Mouse (Mus musculus): ENCODE results near the gene Uqcc3. TPM values are rescaled to one million over a fixed set of nuclear protein-coding genes. Genes with fewer than 3 reads are reported as not detected.

The Uqcc3 gene
- total and polyA plus RNA-seq, 3 experiments, result 24.8 to 112 (median 41.1) TPM

DNA sequence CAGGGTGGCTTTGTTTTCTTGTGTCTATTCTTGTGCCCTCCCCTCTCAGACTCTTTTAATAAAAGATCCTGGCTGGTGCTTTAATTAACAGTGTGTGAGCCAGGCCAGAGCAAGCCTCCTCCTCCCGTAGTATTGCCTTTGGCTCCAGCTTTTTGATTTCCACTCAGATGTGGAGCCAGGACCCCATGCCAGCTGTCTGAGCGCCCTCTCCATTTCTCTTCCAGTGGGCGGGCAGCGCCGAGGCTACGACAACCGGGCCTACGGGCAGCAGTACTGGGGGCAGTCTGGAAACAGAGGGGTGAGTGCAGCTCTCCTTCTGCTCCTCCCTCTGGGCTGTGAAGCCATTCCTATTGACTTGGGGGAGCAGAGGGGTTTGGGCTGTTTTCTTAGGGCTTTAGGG, 50.1 kb downstream of the Uqcc3 start:
- H3K4me3 ChIP-seq (ENCODE audit: low read depth, low read length), result no peak overlapping the region
- TF ChIP-seq CTCF (IDR thresholded peaks at IDR 0.05; ENCODE audit: low read depth, low read length), result no peak
- TF ChIP-seq GATA1 (IDR thresholded peaks at IDR 0.05; ENCODE audit: borderline replicate concordance, low read length), result no peak
- peaks cover 17% of the 10 kb centered on the region for H3K4me1 ChIP-seq (ENCODE audit: insufficient read depth, low read depth, low read length)
- peaks cover 99% of the 10 kb centered on the region for H3K36me3 ChIP-seq (replicated peaks)
- DNase-seq (ENCODE audit: low spot score) (no peak), ATAC-seq (ENCODE audit: extremely low read depth, insufficient number of reproducible peaks, low FRiP score, poor library complexity, severe bottlenecking) (no peak)
- H3K9me3 ChIP-seq (replicated peaks), result no peaks in the 10 kb centered on the region
- no peaks in the 10 kb centered on the region for H3K27me3 ChIP-seq (ENCODE audit: insufficient read depth, low read length)

Other genes with a start within 250 kb of the Uqcc3 start
Only the 20 nearest of the 32 such genes appear.
- gene Polr2g, start 82.3 kb downstream of the Uqcc3 start, total RNA-seq (2014; fragmentation: Nextera tagmentation), result 112 and 137 TPM in 2 replicates
- gene Polr2g, start 82.3 kb downstream of the Uqcc3 start, total RNA-seq (2017), result 104 and 122 TPM in 2 replicates
- gene Polr2g, start 82.3 kb downstream of the Uqcc3 start, polyA plus RNA-seq (2012), result 6.8 and 9.8 TPM in 2 replicates
- 0.73 and 1.7 TPM in 2 replicates for gene Zbtb3, start 78.4 kb downstream of the Uqcc3 start, total RNA-seq (2014; fragmentation: Nextera tagmentation)
- gene Zbtb3, start 78.4 kb downstream of the Uqcc3 start, total RNA-seq (2017), result 2.7 and 3.2 TPM in 2 replicates
- gene Zbtb3, start 78.4 kb downstream of the Uqcc3 start, polyA plus RNA-seq (2012), result 1.7 and 1.8 TPM in 2 replicates
- 61.6 and 73.9 TPM in 2 replicates for gene Ttc9c, start 61.6 kb downstream of the Uqcc3 start, total RNA-seq (2014; fragmentation: Nextera tagmentation)
- 74.7 and 76.1 TPM in 2 replicates for gene Ttc9c, start 61.6 kb downstream of the Uqcc3 start, total RNA-seq (2017)
- 4.7 and 6.9 TPM in 2 replicates for gene Ttc9c, start 61.6 kb downstream of the Uqcc3 start, polyA plus RNA-seq (2012)
- gene Hnrnpul2, start 60.9 kb downstream of the Uqcc3 start, total RNA-seq (2014; fragmentation: Nextera tagmentation), result 75.0 and 82.1 TPM in 2 replicates
- gene Hnrnpul2, start 60.9 kb downstream of the Uqcc3 start, total RNA-seq (2017), result 33.7 and 45.9 TPM in 2 replicates
- 114 and 136 TPM in 2 replicates for gene Hnrnpul2, start 60.9 kb downstream of the Uqcc3 start, polyA plus RNA-seq (2012)
- not detected in 2 replicates for gene AC129217.1, start 51.1 kb downstream of the Uqcc3 start, total RNA-seq (2014; fragmentation: Nextera tagmentation)
- 3.4 and 3.7 TPM in 2 replicates for gene AC129217.1, start 51.1 kb downstream of the Uqcc3 start, total RNA-seq (2017)
- 102 and 115 TPM in 2 replicates for gene AC129217.1, start 51.1 kb downstream of the Uqcc3 start, polyA plus RNA-seq (2012)
- 17.0 and 20.5 TPM in 2 replicates for gene Bscl2, start 43.5 kb downstream of the Uqcc3 start, total RNA-seq (2014; fragmentation: Nextera tagmentation)
- 5.5 and 6.6 TPM in 2 replicates for gene Bscl2, start 43.5 kb downstream of the Uqcc3 start, total RNA-seq (2017)
- gene Bscl2, start 43.5 kb downstream of the Uqcc3 start, polyA plus RNA-seq (2012), result 6.5 and 9.0 TPM in 2 replicates
- gene Gng3, start 41.7 kb downstream of the Uqcc3 start, total RNA-seq (2014; fragmentation: Nextera tagmentation), result not detected in 2 replicates
- gene Gng3, start 41.7 kb downstream of the Uqcc3 start, total RNA-seq (2017), result 0.11 TPM in 1 of 2 replicates, not detected in the other
- gene Gng3, start 41.7 kb downstream of the Uqcc3 start, polyA plus RNA-seq (2012), result not detected in 2 replicates
- gene Lrrn4cl, start 30.2 kb downstream of the Uqcc3 start, total RNA-seq (2014; fragmentation: Nextera tagmentation), result not detected in 2 replicates
- gene Lrrn4cl, start 30.2 kb downstream of the Uqcc3 start, total RNA-seq (2017), result 0.06 and 0.16 TPM in 2 replicates
- not detected in 2 replicates for gene Lrrn4cl, start 30.2 kb downstream of the Uqcc3 start, polyA plus RNA-seq (2012)
- gene Ubxn1, start 9.4 kb downstream of the Uqcc3 start, total RNA-seq (2014; fragmentation: Nextera tagmentation), result 101 and 102 TPM in 2 replicates
- 184 and 203 TPM in 2 replicates for gene Ubxn1, start 9.4 kb downstream of the Uqcc3 start, total RNA-seq (2017)
- gene Ubxn1, start 9.4 kb downstream of the Uqcc3 start, polyA plus RNA-seq (2012), result 233 and 309 TPM in 2 replicates
- 9.1 and 11.4 TPM in 2 replicates for gene Lbhd1, start 2.8 kb upstream of the Uqcc3 start, total RNA-seq (2014; fragmentation: Nextera tagmentation)
- 14.8 and 18.1 TPM in 2 replicates for gene Lbhd1, start 2.8 kb upstream of the Uqcc3 start, total RNA-seq (2017)
- 0.64 and 0.67 TPM in 2 replicates for gene Lbhd1, start 2.8 kb upstream of the Uqcc3 start, polyA plus RNA-seq (2012)
- not detected in 2 replicates for gene Gm49403, start 3.0 kb upstream of the Uqcc3 start, total RNA-seq (2014; fragmentation: Nextera tagmentation)
- gene Gm49403, start 3.0 kb upstream of the Uqcc3 start, total RNA-seq (2017), result not detected in 2 replicates
- gene Gm49403, start 3.0 kb upstream of the Uqcc3 start, polyA plus RNA-seq (2012), result not detected in 2 replicates
- gene 1810009A15Rik, start 7.9 kb upstream of the Uqcc3 start, total RNA-seq (2014; fragmentation: Nextera tagmentation), result 53.0 and 65.4 TPM in 2 replicates
- 84.9 and 104 TPM in 2 replicates for gene 1810009A15Rik, start 7.9 kb upstream of the Uqcc3 start, total RNA-seq (2017)
- gene 1810009A15Rik, start 7.9 kb upstream of the Uqcc3 start, polyA plus RNA-seq (2012), result 66.1 and 85.7 TPM in 2 replicates
- 10.6 and 15.0 TPM in 2 replicates for gene Gm49416, start 8.0 kb upstream of the Uqcc3 start, total RNA-seq (2014; fragmentation: Nextera tagmentation)
- gene Gm49416, start 8.0 kb upstream of the Uqcc3 start, total RNA-seq (2017), result not detected in 2 replicates
- 8.7 and 10.4 TPM in 2 replicates for gene Gm49416, start 8.0 kb upstream of the Uqcc3 start, polyA plus RNA-seq (2012)
- gene Ints5, start 12.1 kb upstream of the Uqcc3 start, total RNA-seq (2014; fragmentation: Nextera tagmentation), result 32.8 and 35.7 TPM in 2 replicates
- 15.7 and 16.6 TPM in 2 replicates for gene Ints5, start 12.1 kb upstream of the Uqcc3 start, total RNA-seq (2017)
- 59.6 and 64.0 TPM in 2 replicates for gene Ints5, start 12.1 kb upstream of the Uqcc3 start, polyA plus RNA-seq (2012)
- 197 and 214 TPM in 2 replicates for gene Ganab, start 17.1 kb upstream of the Uqcc3 start, total RNA-seq (2014; fragmentation: Nextera tagmentation)
- 75.0 and 75.6 TPM in 2 replicates for gene Ganab, start 17.1 kb upstream of the Uqcc3 start, total RNA-seq (2017)
- gene Ganab, start 17.1 kb upstream of the Uqcc3 start, polyA plus RNA-seq (2012), result 50.7 and 56.2 TPM in 2 replicates
- 70.3 and 75.7 TPM in 2 replicates for gene B3gat3, start 39.5 kb upstream of the Uqcc3 start, total RNA-seq (2014; fragmentation: Nextera tagmentation)
- 38.8 and 47.0 TPM in 2 replicates for gene B3gat3, start 39.5 kb upstream of the Uqcc3 start, total RNA-seq (2017)
- 156 and 180 TPM in 2 replicates for gene B3gat3, start 39.5 kb upstream of the Uqcc3 start, polyA plus RNA-seq (2012)
- gene Rom1, start 48.4 kb upstream of the Uqcc3 start, total RNA-seq (2014; fragmentation: Nextera tagmentation), result 1.1 TPM in 1 of 2 replicates, not detected in the other
- 5.4 and 6.0 TPM in 2 replicates for gene Rom1, start 48.4 kb upstream of the Uqcc3 start, total RNA-seq (2017)
- gene Rom1, start 48.4 kb upstream of the Uqcc3 start, polyA plus RNA-seq (2012), result 14.2 and 16.0 TPM in 2 replicates
- gene Eml3, start 48.6 kb upstream of the Uqcc3 start, total RNA-seq (2014; fragmentation: Nextera tagmentation), result 24.7 and 26.3 TPM in 2 replicates
- gene Eml3, start 48.6 kb upstream of the Uqcc3 start, total RNA-seq (2017), result 40.1 and 42.5 TPM in 2 replicates
- 111 and 114 TPM in 2 replicates for gene Eml3, start 48.6 kb upstream of the Uqcc3 start, polyA plus RNA-seq (2012)
- 183 and 186 TPM in 2 replicates for gene Mta2, start 61.0 kb upstream of the Uqcc3 start, total RNA-seq (2014; fragmentation: Nextera tagmentation)
- 166 and 177 TPM in 2 replicates for gene Mta2, start 61.0 kb upstream of the Uqcc3 start, total RNA-seq (2017)
- 67.7 and 76.9 TPM in 2 replicates for gene Mta2, start 61.0 kb upstream of the Uqcc3 start, polyA plus RNA-seq (2012)
- gene Tut1, start 72.9 kb upstream of the Uqcc3 start, total RNA-seq (2014; fragmentation: Nextera tagmentation), result 17.8 and 25.6 TPM in 2 replicates
- 32.3 and 37.3 TPM in 2 replicates for gene Tut1, start 72.9 kb upstream of the Uqcc3 start, total RNA-seq (2017)
- gene Tut1, start 72.9 kb upstream of the Uqcc3 start, polyA plus RNA-seq (2012), result 60.9 and 74.1 TPM in 2 replicates

Data from G1E (cell line).